Mouse (Mus musculus) small intestine, adult 2 months (tissue): ENCODE data around the gene Jph4. TPM values are rescaled to one million over a fixed set of nuclear protein-coding genes. Genes with fewer than 3 reads are reported as not detected.

Experiments
- H3K27ac ChIP-seq: fragments of 200-500 bp; 2 replicates; pipeline ENCODE4 v1.5.1; 2012; ENCODE audit warnings: low read depth, low read length, control low read depth, inconsistent platforms; ENCODE audit not compliant: insufficient read depth
- H3K27me3 ChIP-seq: fragments of 200-500 bp; 2 replicates; pipeline ENCODE4 v1.6.1; 2012; ENCODE audit warnings: mild to moderate bottlenecking, moderate library complexity, low read length, inconsistent platforms; ENCODE audit not compliant: control insufficient read depth, insufficient read depth
- H3K36me3 ChIP-seq: fragments of 200-500 bp; 2 replicates; pipeline ENCODE4 v1.6.1; 2012; ENCODE audit warnings: mild to moderate bottlenecking, low read length, control low read depth, inconsistent platforms; ENCODE audit not compliant: control insufficient read depth, insufficient read depth
- H3K4me1 ChIP-seq: fragments of 200-500 bp; 2 replicates; pipeline ENCODE4 v1.6.1; 2012; ENCODE audit warnings: low read length, inconsistent platforms, mixed read lengths; ENCODE audit not compliant: control insufficient read depth, insufficient read depth, insufficient read length
- H3K4me3 ChIP-seq: fragments of 200-500 bp; 2 replicates; pipeline ENCODE4 v1.5.1; 2012; ENCODE audit warnings: low read depth, mild to moderate bottlenecking, control low read depth, inconsistent platforms, low read length, moderate library complexity
- CTCF ChIP-seq: fragments of 200-500 bp; IDR thresholded peaks from 2 replicates; pipeline ENCODE4 v1.5.1; 2012; ENCODE audit warnings: low read depth, mild to moderate bottlenecking, control low read depth, inconsistent platforms, low read length, moderate library complexity, mixed read lengths; ENCODE audit not compliant: insufficient replicate concordance, insufficient read length; ENCODE audit errors: extremely low read depth
- POLR2A ChIP-seq: fragments of 200-500 bp; IDR thresholded peaks from 2 replicates; pipeline ENCODE4 v1.6.1; 2012; ENCODE audit warnings: low read depth, mild to moderate bottlenecking, control low read depth, inconsistent platforms, low read length, moderate library complexity
- WGBS: fragments of 180-500 bp; shearing (Covaris S2); methylation state at CpG from one replicate; pipeline ENCODE4 v1.1.7; 2018; 5-methylcytosine and 5-hydroxymethylcytosine counted together
- polyA plus RNA-seq: library from polyadenylated mRNA; depleted of rRNA; stranded (reverse); fragments of >200 nt; gene quantifications from 2 replicates; pipeline ENCODE4 v1.2.3, GENCODE M21; 2012

Jph4 gene
- polyA plus RNA-seq, 1 experiment = 0.72 TPM

DNA sequence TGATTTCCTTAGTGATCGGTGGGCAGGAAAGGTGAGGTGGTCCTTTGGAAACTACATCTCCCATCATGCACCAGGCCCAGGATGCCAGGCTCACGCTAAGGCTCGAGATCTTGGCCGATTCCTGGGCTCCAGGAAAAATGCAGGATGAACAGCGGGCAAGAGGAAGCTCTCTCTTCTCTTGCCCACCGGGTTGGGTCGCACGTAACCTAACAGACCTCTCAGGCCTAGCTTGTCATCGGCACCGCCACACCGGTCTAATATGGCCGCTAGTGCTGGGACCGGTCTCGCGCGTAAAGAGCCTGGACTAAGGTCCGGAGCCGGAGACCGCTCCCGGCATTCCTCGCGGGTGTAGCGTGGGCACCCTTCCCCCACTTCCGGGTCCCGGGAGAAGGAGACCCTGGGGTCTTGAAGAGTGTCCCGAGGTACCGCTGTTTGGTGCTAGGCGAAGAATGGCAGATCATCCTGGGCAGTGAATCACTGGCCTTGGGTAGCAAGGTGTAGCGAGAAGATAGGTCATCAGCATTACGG lies 22.0 kb downstream of the Jph4 start, which contains the start of gene Thtpa:
Thtpa (plus strand) TSS at position 81 of the 528 bp plus-strand sequence.
- Histone ChIP-seq H3K36me3 (peaks cover 22% of the 10 kb centered on the region), H3K27ac (peak within 1 kb of the TSS; percentile 89), H3K27me3 (no peaks in the 10 kb centered on the region), H3K4me3 (peak within 1 kb of the TSS; percentile 96), H3K4me1 (peaks cover 17% of the 10 kb centered on the region)
- 0 out of 2 replicates have a peak, but pooled peaks have one; percentile 22 for TF ChIP-seq POLR2A
- peak; percentile 26; the same call in 1 of the 2 replicates for TF ChIP-seq CTCF
- WGBS = under 1% methylated on average over 30 of the region's 30 CpGs

DNA sequence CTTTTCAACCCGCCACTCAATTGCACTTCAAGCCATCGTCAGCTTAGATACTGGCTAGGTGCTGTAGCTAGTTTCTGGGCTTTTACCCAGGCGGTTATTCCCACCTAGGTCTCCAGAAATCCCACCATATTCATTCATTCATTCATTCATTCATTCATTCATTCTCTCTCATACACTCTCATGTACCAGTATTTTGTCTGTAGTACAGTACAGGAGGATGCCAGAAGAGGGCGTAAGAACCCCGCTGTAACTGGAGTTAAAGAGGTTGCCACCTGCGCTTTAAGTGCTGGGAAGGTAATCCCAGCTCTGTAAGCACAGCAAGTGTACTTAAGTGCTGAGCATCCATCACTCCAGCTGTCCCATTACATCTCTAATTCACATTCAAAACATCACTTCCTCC lies 22.8 kb downstream of the Jph4 start:
- Histone ChIP-seq H3K4me3 (no peak overlapping the region), H3K27me3 (no peaks in the 10 kb centered on the region), H3K4me1 (peaks cover 17% of the 10 kb centered on the region), H3K27ac (no peak overlapping the region), H3K36me3 (peaks cover 15% of the 10 kb centered on the region)
- WGBS = 52% methylated on average over 6 of the region's 6 CpGs
- TF ChIP-seq POLR2A (no peak), CTCF (no peak)

DNA sequence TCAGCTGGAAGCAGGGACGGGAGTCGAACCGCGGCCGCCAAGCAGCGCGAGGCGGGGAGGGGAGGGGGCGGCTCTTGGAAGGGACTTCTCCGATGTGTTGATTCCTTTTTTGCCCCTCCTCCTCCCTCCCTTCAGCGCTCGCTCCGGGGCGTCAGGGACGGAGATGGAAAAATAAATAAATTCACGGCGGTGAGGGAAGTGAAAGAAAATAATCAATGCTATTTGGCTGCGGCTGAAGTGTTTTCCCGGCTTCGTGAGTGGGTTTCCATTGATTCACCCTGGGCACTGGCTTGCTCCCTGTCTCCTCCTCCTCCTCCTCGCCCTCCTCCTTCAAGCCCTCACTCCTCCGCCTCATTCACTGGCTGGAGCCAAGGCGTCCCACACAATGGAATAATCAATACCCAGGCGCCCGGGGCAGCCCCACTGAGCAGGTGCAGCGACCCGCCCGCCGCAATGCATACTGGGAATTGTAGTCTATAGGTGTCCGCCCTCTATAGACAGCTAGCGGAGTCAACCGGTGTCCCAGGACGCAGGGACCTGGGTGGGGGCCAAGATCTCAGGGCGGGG lies 24.6 kb downstream of the Jph4 start, which contains the start of gene Zfhx2:
Zfhx2 (minus strand) TSS at position 314 of the 567 bp plus-strand sequence.
- under 1% methylated on average over 34 of the region's 34 CpGs for WGBS
- TF ChIP-seq CTCF = no peak
- peak; percentile 20; the same call in 1 of the 2 replicates for TF ChIP-seq POLR2A
- peak within 1 kb of the TSS; percentile 58; the same call in 1 of the 2 replicates for H3K27ac ChIP-seq
- H3K36me3 ChIP-seq = no peaks in the 10 kb centered on the region
- peaks cover 17% of the 10 kb centered on the region for H3K4me1 ChIP-seq
- H3K27me3 ChIP-seq = no peaks in the 10 kb centered on the region
- H3K4me3 ChIP-seq = peak within 1 kb of the TSS; percentile 95

DNA sequence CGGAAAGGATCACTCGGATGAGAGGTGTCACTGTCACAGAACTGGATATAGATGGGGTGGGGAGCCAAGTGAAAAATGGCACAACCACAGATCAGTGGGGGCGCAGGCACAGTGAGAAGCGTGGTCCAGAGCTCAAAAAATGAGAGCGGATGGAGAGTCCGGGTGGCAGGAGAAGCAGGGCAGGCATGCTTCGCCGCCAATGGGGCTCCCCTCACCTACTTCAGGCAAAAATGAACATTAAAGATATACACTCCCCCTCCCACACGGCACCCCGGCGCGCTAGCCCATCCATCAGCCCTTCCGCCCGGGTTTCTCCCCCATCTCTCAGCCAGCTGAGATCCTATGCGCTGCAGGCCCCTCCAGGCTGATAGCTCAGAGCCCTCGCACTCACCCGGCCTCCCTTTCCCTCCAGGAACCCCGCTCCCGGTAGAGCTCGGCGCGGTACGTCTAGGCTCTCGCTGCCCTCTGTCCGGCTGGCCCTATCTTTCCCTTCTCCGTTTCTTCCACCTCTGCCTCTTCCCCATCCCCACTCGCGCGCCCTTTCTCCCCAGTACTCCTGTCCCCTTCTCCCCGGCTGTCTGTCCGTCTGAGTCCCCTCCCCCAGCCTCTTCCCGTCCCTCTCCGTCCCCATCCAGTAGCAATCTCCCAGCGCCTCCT lies 25.4 kb downstream of the Jph4 start:
- Histone ChIP-seq H3K4me3 (peak overlapping the region; percentile 95), H3K27ac (no peak overlapping the region), H3K27me3 (no peaks in the 10 kb centered on the region), H3K36me3 (no peaks in the 10 kb centered on the region), H3K4me1 (peaks cover 14% of the 10 kb centered on the region)
- TF ChIP-seq POLR2A (no peak), CTCF (no peak)
- 13% methylated on average over 34 of the region's 34 CpGs for WGBS

DNA sequence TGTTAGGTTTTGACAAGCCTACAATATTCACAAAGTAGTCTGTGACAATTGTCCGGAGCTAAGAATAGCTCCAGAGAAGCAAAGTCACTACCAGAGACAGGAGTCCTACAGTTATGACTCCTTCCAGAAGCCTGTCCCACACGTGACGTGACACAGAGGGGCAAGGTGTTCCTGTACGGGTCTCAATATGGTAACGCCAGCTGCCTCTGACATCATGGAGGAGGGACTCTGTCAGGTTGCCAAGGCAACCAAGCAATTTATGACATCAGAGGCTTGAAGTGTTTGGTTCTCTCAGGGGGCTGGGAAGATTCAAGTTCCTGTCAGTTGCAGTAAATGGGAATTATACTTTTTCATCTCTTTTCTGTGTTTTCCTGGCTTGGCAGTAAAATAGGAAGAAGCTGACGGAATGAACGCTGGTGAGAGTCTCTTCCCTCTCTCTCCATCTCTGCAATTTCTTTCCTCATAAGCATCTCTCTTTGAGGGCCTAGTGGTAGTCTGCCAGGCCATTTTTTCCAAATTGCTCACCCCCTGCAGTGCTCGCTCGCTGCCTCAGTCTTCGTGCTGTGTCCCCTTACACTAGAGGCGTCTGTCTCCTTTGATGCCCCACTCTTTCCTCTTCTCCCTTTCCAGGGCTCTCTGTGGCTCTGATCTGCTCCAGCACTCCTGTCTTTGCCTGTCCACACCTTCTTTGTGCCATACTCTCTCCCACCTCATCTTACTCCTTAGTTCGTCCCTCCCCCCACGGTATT lies 27.4 kb downstream of the Jph4 start:
- H3K27me3 ChIP-seq = no peaks in the 10 kb centered on the region
- H3K4me1 ChIP-seq = peaks cover 6% of the 10 kb centered on the region
- no peak for TF ChIP-seq CTCF
- no peak for TF ChIP-seq POLR2A
- no peaks in the 10 kb centered on the region for H3K36me3 ChIP-seq
- H3K4me3 ChIP-seq = no peak overlapping the region
- 83% methylated on average over 13 of the region's 13 CpGs for WGBS
- no peak overlapping the region for H3K27ac ChIP-seq

DNA sequence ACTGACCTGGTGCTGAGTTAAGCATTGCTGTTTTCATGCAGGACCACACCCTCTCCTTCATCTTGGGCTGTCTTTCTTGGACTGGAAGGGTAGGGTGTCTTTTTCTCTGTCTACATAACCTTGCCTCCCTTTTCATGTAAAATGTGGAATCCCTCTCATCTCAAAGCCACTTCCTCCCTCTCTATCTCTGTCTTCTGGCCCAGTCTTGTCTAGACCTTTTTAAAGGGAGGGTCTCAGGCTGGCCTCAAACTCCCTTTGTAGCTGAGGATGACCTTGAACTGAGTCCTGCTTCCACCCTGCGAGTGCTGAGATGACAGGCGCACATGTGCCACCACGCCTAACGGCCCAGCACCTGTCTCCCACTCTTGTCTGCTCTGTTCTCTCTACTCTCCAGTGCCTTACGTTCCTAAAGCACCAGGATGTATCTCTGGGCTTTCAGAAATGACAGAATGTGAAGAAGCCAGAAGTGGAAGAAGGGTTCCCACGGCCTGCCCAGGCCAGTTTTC lies 30.7 kb downstream of the Jph4 start:
- Histone ChIP-seq H3K27me3 (no peaks in the 10 kb centered on the region), H3K27ac (no peak overlapping the region), H3K4me3 (no peak overlapping the region), H3K4me1 (peaks cover under 1% of the 10 kb centered on the region; the same call in 1 of the 2 replicates), H3K36me3 (no peaks in the 10 kb centered on the region)
- 80% methylated on average over 6 of the region's 6 CpGs for WGBS
- no peak for TF ChIP-seq POLR2A
- no peak for TF ChIP-seq CTCF
